21 mouse cellular contexts compared by ENCODE assay signal in the genomic region with DNA sequence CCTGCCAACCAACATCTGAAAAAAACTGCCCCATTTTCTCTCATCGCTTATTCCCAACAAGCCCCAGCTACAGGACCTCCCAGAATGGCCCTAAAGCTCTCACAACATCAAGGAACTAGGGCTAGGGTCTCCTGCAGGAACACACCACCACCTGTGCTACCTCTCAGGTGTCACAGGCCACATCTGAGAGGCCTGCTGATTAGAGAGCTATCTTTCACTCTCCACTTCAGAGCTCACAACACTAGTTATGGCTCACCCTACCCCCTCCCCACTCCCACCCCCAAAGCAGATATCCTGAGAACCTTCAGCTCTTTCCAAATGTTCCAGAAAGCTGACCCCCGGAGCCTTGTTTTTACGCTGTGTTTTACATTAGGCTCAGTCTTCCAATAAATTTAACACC. TPM values are rescaled to one million over a fixed set of nuclear protein-coding genes. Genes with fewer than 3 reads are reported as not detected.
DNase-seq lines count a peak whose midpoint lies in the region; ATAC-seq lines count a peak whose summit lies in the region.
"Had no signal": no experiment of that assay in that cellular context is flagged by ENCODE, and none has a peak within 500 bp of the region (broad histone marks: within the 10 kb centered on the region; RNA-seq: fewer than 3 reads in every experiment).

No protein-coding gene starts in this region.

- H3K4me1 ChIP-seq in kidney, embryonic 14.5 days (ENCODE audit: control insufficient read depth, insufficient read depth, low read length), result peaks cover 9% of the 10 kb centered on the region
- H3K4me1 ChIP-seq in neural tube, embryonic 11.5 days (ENCODE audit: control insufficient read depth, insufficient read depth, low read length), result no peaks in the 10 kb centered on the region
- H3K4me1 ChIP-seq in midbrain, embryonic 15.5 days, result no peaks in the 10 kb centered on the region
- H3K4me1 ChIP-seq: liver, embryonic 15.5 days had no signal

- no peak for DNase-seq in kidney, postnatal 14 days
- no peak for DNase-seq in neural tube, embryonic 11.5 days (ENCODE audit: low spot score)
- no peak for DNase-seq in neural tube, embryonic 10.5 days (ENCODE audit: extremely low spot score, low spot score)
- peak; percentile 27 for DNase-seq in forelimb bud, embryonic 11.5 days (ENCODE audit: low read depth, low spot score)
- no peak for DNase-seq in layer of hippocampus, adult 9-11 months
- DNase-seq: adrenal gland, postnatal 14 days; cerebellum, adult 2 months; gastrocnemius, postnatal 14 days; heart, adult 2 months; kidney, postnatal 25 days; lung, postnatal 36 days; right cerebral cortex, postnatal 4 days; thymus, adult 18-20 months had no signal

- H3K9me3 ChIP-seq in kidney, embryonic 14.5 days (ENCODE audit: control insufficient read depth, low read length), result no peaks in the 10 kb centered on the region
- H3K9me3 ChIP-seq in neural tube, embryonic 11.5 days (ENCODE audit: control insufficient read depth, low read length), result no peaks in the 10 kb centered on the region
- H3K9me3 ChIP-seq in midbrain, embryonic 15.5 days, result no peaks in the 10 kb centered on the region
- H3K9me3 ChIP-seq: embryonic facial prominence, embryonic 15.5 days; forebrain, embryonic 10.5 days; liver, embryonic 15.5 days had no signal

- no peak overlapping the region for H3K4me3 ChIP-seq in kidney, embryonic 14.5 days (ENCODE audit: low read length)
- H3K4me3 ChIP-seq in neural tube, embryonic 11.5 days (ENCODE audit: low read depth, low read length), result no peak overlapping the region
- no peak overlapping the region for H3K4me3 ChIP-seq in midbrain, embryonic 15.5 days
- H3K4me3 ChIP-seq: embryonic facial prominence, embryonic 15.5 days; forebrain, embryonic 10.5 days; heart, adult 2 months; liver, embryonic 15.5 days had no signal

- H3K27ac ChIP-seq in kidney, embryonic 14.5 days (ENCODE audit: low read depth, low read length), result peak overlapping the region; percentile 39; the same call in 1 of the 2 replicates
- 0 out of 2 replicates have a peak overlapping the region, but pooled peaks have one; percentile 24 for H3K27ac ChIP-seq in neural tube, embryonic 11.5 days (ENCODE audit: low read depth, low read length)
- no peak overlapping the region for H3K27ac ChIP-seq in midbrain, embryonic 15.5 days
- H3K27ac ChIP-seq: embryonic facial prominence, embryonic 15.5 days; forebrain, embryonic 10.5 days; heart, adult 2 months; hindbrain, postnatal 0 days; liver, embryonic 15.5 days had no signal

- no peaks in the 10 kb centered on the region for H3K36me3 ChIP-seq in kidney, embryonic 14.5 days (ENCODE audit: control insufficient read depth, insufficient read depth, low read length)
- H3K36me3 ChIP-seq in neural tube, embryonic 11.5 days (ENCODE audit: control insufficient read depth, insufficient read depth, low read length), result no peaks in the 10 kb centered on the region
- H3K36me3 ChIP-seq in midbrain, embryonic 15.5 days (replicated peaks), result no peaks in the 10 kb centered on the region
- H3K36me3 ChIP-seq: embryonic facial prominence, embryonic 15.5 days; forebrain, embryonic 10.5 days; liver, embryonic 15.5 days had no signal

- H3K4me2 ChIP-seq in kidney, embryonic 14.5 days (replicated peaks; ENCODE audit: low read depth, low read length), result no peak overlapping the region
- H3K4me2 ChIP-seq in neural tube, embryonic 11.5 days (ENCODE audit: low read depth), result no peak overlapping the region
- no peak overlapping the region for H3K4me2 ChIP-seq in midbrain, embryonic 15.5 days
- H3K4me2 ChIP-seq: embryonic facial prominence, embryonic 15.5 days; liver, embryonic 15.5 days had no signal

- 28% methylated on average over 3 of the region's 3 CpGs for WGBS in kidney, embryonic 14.5 days
- 71% methylated on average over 3 of the region's 3 CpGs for WGBS in neural tube, embryonic 11.5 days
- 85% methylated on average over 3 of the region's 3 CpGs for WGBS in midbrain, embryonic 15.5 days

- H3K9ac ChIP-seq in kidney, embryonic 14.5 days (ENCODE audit: low read depth, low read length), result no peak overlapping the region
- H3K9ac ChIP-seq in neural tube, embryonic 11.5 days (ENCODE audit: low read length), result no peak overlapping the region
- no peak overlapping the region for H3K9ac ChIP-seq in midbrain, embryonic 15.5 days
- H3K9ac ChIP-seq: embryonic facial prominence, embryonic 15.5 days; liver, embryonic 15.5 days had no signal

- no peaks in the 10 kb centered on the region for H3K27me3 ChIP-seq in kidney, embryonic 14.5 days (ENCODE audit: control insufficient read depth, insufficient read depth, low read length)
- no peaks in the 10 kb centered on the region for H3K27me3 ChIP-seq in neural tube, embryonic 11.5 days (ENCODE audit: control insufficient read depth, insufficient read depth, low read length)
- H3K27me3 ChIP-seq in midbrain, embryonic 15.5 days (replicated peaks), result no peaks in the 10 kb centered on the region
- H3K27me3 ChIP-seq: embryonic facial prominence, embryonic 15.5 days; liver, embryonic 15.5 days; Patski had no signal

- peak; percentile 75 for ATAC-seq in kidney, embryonic 14.5 days (ENCODE audit: low FRiP score, low TSS enrichment)
- ATAC-seq in neural tube, embryonic 11.5 days (ENCODE audit: insufficient read depth, low FRiP score, low TSS enrichment), result no peak
- ATAC-seq in midbrain, embryonic 15.5 days (replicated peaks), result no peak
- ATAC-seq: activated CD4-positive, CD25-positive, alpha-beta regulatory T cell, adult 4 months; hindbrain, postnatal 0 days; Patski had no signal

RNA-seq across cellular contexts. Expression of gene Gfra1, which starts 36.4 kb away (rescaled TPM):
- 38.1 and 70.1 TPM in 2 replicates for polyA plus RNA-seq in kidney, embryonic 14.5 days (2014; fragmentation: Nextera tagmentation; extraction: Ambion mirVana)
- 39.5 and 40.4 TPM in 2 replicates for polyA plus RNA-seq in neural tube, embryonic 11.5 days (2014; fragmentation: Nextera tagmentation; extraction: Ambion mirVana)
- polyA plus RNA-seq in midbrain, embryonic 15.5 days (2015; fragmentation: Nextera tagmentation; extraction: Ambion mirVana), result 42.6 and 44.0 TPM in 2 replicates
